Mouse (Mus musculus): ENCODE data around the gene Dgcr2.
A peak's percentile ranks its signal among the peaks of the same experiment; 100 is the strongest.

- TF ChIP-seq CTCF (IDR thresholded peaks at IDR 0.05; ENCODE audit: borderline replicate concordance, extremely low read depth, insufficient read depth, insufficient read length) (peak; percentile 75), POLR2A (IDR thresholded peaks at IDR 0.05; ENCODE audit: borderline replicate concordance, extremely low read depth, insufficient read depth, insufficient read length, poor library complexity, severe bottlenecking) (no peak)
Observed at GRCm38 (mm10) chr16:17938821-17939220, 40.5 kb upstream of the Dgcr2 start.
